Mouse (Mus musculus): ENCODE measurements at regions not wholly inside any gene's neighbourhood (a gene's known extent, or its start where the extent isn't known, plus 50 kb on each side); places are given as distances from the start of the nearest gene placed in this dataset.

DNA sequence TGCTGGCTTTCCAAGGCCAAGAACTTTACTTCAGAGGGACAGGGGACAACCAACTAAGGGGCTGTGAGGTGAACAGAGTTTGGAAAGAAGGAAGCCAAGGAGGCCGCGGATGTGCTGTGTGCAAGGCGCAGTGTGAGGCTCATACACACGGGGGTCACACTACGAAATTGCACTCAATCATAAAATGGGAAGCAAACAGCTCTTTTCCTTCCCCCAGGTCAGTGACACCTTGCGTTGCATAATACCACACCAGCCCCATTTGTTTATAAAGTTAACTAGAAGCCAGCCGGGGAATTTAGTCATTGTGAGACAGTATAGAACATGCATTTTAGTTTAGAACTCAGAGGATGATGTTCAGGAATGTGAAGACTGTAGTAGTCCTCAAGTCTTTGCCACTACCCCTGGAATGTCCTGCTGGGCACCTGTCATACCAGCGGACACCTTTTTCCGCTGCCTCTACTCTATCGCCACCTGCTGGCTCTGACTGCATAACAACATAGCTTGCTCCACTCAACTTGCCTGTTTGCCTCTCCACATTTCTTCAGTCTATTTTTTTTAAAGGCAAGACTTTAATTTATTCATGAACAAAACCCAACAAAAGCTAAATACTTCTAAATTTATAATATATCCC, 82.5 kb upstream of the Zfp648 start:
- peak; percentile 77 to 82 for DNase-seq

DNA sequence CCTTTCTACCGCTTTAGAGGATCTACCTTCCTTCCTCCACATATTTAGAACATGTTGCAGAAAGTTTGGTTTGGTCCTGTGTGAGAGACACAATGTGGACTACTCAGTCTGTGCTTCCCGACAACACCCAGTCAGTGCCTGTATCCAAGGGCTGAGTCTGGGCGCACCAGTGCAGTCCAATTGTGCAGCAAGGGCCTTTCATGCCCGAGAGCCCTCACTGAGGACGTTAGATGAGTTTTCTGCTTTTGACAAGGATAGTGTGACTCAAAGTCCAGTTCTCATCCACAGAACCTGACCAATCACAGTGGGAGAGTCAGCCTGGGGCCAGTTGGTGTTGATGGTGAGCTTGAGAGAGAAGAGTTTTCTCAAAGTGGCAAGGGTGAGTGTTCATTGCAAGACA, 81.4 kb upstream of the Zfp648 start:
- DNase-seq = no peak

DNA sequence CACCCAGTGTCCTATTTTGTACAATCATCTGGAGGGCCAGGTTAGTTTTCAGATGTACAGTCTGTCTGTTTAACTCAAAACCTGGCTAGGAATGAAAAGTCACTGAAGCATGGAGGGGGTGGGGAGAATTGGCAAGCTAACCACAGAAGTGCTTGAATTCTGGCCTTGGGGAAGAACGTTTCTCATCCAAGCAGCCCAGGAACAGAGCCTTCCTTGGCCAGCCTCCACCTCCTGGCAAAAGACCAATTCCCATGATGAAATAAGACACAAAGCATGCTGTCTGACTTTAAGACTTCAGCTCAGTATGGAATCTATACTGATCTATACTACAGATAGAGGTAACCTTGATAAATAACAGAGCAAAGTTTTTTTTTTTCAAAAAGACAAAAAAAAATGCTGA, 80.3 kb upstream of the Zfp648 start:
- peak; percentile 45 to 52 for DNase-seq

DNA sequence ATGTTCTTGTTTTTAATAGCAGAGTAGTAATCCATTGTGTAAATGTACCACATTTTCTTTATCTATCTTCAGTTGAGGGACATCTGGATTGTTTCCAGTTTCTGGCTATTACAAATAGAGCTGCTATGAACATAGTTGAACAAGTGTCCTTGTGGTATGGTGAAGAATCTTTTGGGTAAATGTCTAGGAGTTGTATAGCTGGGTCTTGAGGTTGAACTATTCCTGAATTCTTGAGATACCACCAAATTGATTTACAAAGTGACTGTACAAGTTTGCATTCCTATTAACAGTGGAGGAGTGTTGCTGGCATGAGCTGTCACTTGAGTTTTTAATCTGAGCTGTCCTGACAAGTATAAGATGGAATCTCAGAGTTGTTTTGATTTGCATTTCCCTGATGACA, 76.0 kb upstream of the Zfp648 start:
- no peak for DNase-seq

DNA sequence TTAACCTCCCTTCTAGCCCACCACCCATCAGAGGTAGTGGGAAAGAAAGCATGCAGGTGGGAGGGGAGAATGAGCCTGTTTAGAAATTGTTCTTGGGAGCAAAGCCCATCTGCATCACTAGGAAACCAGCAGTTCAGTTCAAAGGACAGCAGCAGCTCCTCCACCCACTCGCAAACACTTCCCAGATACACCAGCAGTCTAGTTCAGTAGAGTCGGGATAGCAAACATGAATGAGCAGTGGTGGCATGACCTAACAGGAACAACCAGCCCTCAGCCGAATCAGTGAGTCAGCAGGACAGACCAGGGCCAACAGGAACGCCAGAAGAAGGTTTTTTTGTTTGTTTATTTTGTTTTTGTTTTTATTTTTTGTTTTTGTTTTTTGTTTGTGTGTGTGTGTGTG, 74.5 kb upstream of the Zfp648 start:
- no peak for DNase-seq

DNA sequence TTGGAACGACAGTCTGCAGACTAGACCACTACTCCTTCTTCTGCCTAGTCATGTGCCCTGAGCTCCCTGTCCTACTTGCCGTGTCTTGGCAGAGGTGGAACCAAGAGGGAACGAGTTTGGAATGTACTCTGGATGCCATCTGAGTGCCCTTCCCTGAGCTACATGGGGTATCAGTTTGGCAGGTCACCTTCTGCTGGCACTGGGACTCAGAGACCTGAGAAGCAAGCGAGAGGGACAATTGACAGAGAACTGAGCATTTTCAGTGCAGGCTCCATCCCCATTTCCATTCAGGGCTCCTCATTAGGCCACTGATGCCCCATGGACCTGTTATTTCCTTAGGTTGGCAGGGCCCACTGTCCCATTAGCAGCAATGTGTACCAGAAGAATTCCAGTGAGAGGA, 61.5 kb upstream of the Zfp648 start:
- DNase-seq = peak in 1 of 2 experiments; percentile 16

DNA sequence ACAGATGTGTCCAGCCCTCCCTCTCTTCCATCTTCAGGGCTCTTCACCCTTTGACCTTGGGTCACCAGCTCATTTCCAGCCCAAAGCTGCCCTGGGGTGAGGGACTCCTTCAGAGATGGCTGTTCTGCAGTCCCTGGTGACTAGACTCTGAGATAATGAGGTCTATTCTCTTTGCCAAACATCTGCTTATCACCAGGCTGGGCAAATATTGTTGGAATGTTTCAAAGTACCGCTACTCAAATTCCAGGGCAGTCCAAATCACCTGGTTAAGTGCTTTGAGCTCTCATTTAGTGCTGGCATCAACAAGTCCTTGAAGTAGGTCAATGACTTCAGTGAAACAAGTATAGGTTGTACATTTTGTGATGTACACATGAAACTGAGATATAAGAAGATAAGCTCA, 57.3 kb upstream of the Zfp648 start:
- no peak for DNase-seq

DNA sequence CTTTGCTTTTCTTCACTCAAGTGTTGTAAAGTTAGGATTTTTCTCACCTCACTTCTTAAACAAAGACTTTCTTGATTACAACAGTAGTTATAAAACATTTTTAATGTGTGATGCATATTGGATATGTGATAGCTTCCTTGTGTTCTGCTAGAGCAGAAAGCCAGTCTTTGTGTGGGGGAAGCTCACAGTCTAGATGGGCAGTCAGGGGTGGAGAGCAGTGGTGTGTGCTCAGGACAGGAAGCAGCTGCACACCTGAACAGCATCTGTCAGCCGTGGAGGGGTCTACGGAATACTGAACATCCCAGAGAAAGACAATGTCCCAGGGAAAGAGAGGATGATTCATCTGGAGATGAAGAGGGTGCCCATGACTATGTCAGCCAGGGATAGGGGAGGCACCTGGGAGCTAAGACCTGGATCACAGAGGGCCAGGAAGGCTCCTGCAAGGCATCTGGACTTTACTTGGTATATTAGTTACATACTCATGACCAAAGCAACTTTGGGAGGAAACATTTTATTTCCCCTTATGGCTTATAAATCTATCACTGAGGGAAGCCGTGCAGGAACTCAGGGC, 53.9 kb upstream of the Zfp648 start:
- no peak for DNase-seq

DNA sequence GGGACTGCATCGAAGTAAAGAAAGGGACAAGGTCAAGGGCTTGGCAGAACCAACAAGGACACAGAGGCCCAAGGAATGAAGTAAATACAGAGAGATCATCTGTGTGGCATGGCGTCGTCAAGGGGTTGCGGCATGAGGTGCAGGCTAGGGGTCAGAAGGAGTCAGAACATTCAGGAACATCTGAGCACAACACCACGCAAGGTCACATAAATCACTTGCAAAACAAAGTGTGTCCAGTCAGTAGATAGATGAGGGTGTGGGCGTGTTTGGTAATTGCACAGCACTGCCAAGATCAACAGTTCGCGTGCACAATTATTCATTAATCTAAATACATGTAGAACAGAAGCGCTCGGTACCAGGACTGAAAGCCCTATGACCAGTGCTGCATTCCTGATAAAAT, 52.0 kb upstream of the Zfp648 start:
- DNase-seq = no peak

DNA sequence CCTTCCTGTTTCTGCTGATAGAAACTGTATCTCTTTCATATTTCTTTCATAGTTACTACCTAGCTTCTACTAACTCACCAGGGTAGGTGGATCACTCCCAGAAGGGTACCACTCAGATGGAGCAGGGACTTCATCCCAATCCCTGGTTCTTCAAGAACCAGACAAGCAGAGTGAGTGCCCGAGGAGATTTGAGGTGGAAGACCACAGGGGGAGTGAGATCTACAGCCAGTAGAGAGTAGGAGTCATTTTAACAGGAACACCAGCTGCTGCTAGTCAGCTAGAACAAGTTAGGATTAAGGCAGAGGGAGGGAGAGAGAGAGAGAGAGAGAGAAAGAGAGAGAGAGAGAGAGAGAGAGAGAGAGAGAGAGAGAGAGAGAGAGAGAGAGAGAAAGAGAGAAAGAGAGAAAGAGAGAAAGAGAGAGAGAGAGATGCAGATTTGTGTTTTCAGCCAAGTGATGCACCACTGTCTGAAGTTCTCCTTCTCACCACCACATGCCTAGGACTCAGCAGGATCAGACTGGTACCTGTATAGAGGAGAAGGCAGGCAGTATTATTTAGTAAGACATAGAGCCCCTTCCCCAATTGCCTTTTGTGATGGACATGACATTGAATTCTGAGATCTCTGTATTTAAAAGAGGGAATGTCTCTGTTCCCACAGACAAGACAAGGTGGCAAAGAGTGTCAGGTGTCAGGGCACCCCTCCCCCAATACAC, 51.4 kb upstream of the Zfp648 start:
- no peak for DNase-seq

DNA sequence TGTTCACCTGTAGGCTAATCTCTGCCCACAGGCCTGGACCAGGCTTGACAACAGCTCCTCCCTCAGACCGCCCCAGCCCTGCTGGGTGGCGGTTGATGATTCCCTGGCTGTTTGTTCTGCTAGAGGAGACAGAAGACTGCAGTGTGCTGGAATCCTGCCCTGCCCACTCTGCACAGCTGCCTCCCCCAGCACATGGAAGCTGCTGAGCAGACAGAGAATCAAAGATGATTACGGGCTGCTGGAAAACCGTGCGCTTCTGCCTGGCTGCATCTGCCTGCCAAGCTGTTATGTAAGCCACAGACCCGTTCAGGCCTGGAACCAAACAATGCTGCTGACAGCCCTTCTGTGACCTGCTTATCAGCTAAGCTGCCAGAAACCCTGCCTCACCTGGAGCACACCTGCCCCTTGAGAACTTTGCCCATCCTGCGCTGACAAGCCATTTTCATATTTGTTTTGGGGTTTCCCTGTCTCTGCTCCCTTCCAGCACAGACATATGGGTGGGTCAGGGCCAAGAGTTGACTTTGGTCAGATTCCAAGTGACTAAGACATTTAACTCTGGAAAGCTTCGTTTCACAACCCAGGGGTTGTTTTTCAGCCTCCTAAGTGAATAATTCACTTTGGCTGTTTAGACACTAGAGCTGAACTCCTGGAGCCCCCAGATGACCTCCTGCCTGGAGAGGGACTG, 50.7 kb upstream of the Zfp648 start:
- DNase-seq = peak; percentile 63 to 72
